Mouse (Mus musculus) CH12.LX (cell line): ENCODE measurements around the gene Mettl22. TPM values are rescaled to one million over a fixed set of nuclear protein-coding genes. Genes with fewer than 3 reads are reported as not detected.

Experiments used
- DNase-seq: peaks from one replicate; pipeline ENCODE4 v3.0.0-alpha.2; 2013; ENCODE audit errors: extremely low read depth
- H3K27ac ChIP-seq: 2 replicates; pipeline ENCODE4 v1.5.1; 2012; ENCODE audit warnings: low read depth, mild to moderate bottlenecking, control low read depth, moderate library complexity; ENCODE audit not compliant: insufficient read depth
- H3K27me3 ChIP-seq: replicated peaks from 2 replicates; pipeline ENCODE3; 2012; ENCODE audit warnings: inconsistent platforms
- H3K36me3 ChIP-seq, 2 experiments: replicated peaks in 1 of 2; 2 replicates each; pipeline versions ENCODE3 to v1.6.1; 2012; ENCODE audit warnings: inconsistent platforms in 1 of 2, low read length in 1 of 2, mild to moderate bottlenecking in 1 of 2, mixed read lengths in 1 of 2, moderate library complexity in 1 of 2; ENCODE audit not compliant: control insufficient read depth in 1 of 2, insufficient read depth in 1 of 2
- H3K4me1 ChIP-seq, 2 experiments: 2 replicates each; pipeline ENCODE4 v1.6.1; 2012; ENCODE audit warnings: inconsistent platforms in 1 of 2, moderate library complexity in 1 of 2; ENCODE audit not compliant: insufficient read depth in 2 of 2, control insufficient read depth in 1 of 2
- H3K4me2 ChIP-seq: 2 replicates; pipeline ENCODE4 v1.6.1; 2012; ENCODE audit warnings: low read depth, mild to moderate bottlenecking, control low read depth; ENCODE audit not compliant: poor library complexity, insufficient read depth, severe bottlenecking
- H3K4me3 ChIP-seq, 3 experiments: fragments of 150-350 bp in 1 of 3; sonication (generic) in 1 of 3; replicated peaks in 1 of 3; 2 replicates each; pipeline versions ENCODE3 to v1.5.1; 2011 to 2012; ENCODE audit warnings: low read depth in 2 of 3, low read length in 2 of 3, mild to moderate bottlenecking in 2 of 3, moderate library complexity in 2 of 3, control low read depth in 1 of 3, improper control_type of control experiment in 1 of 3, inconsistent platforms in 1 of 3, mixed read lengths in 1 of 3; ENCODE audit not compliant: poor library complexity in 1 of 3
- H3K79me2 ChIP-seq: replicated peaks from 2 replicates; pipeline ENCODE4 v1.6.1; 2012; ENCODE audit warnings: mild to moderate bottlenecking, moderate library complexity; ENCODE audit not compliant: control insufficient read depth, poor library complexity, insufficient read depth, severe bottlenecking; ENCODE audit errors: extremely low read depth
- H3K9ac ChIP-seq: 2 replicates; pipeline ENCODE4 v1.6.1; 2012; ENCODE audit warnings: low read depth, mild to moderate bottlenecking, control low read depth, moderate library complexity; ENCODE audit not compliant: insufficient read depth
- H3K9me3 ChIP-seq: replicated peaks from 2 replicates; pipeline ENCODE3; 2012; ENCODE audit warnings: low read length, inconsistent platforms, mixed read lengths
- ELF1 ChIP-seq: IDR thresholded peaks from 2 replicates; pipeline ENCODE4 v1.6.1; 2014; ENCODE audit warnings: low read depth, mild to moderate bottlenecking, inconsistent platforms, low read length, improper control_type of control experiment
- EP300 ChIP-seq: IDR thresholded peaks from 2 replicates; pipeline ENCODE4 v1.6.1; 2011; ENCODE audit warnings: low read length, improper control_type of control experiment
- JUN ChIP-seq: IDR thresholded peaks from 2 replicates; pipeline ENCODE4 v1.6.1; 2011; ENCODE audit warnings: low read depth, mild to moderate bottlenecking, low read length, improper control_type of control experiment, moderate library complexity; ENCODE audit not compliant: insufficient read depth
- MAZ ChIP-seq: IDR thresholded peaks from 2 replicates; pipeline ENCODE4 v1.6.1; 2012; ENCODE audit warnings: low read depth, mild to moderate bottlenecking, inconsistent platforms, low read length, improper control_type of control experiment, moderate library complexity
- MYC ChIP-seq: IDR thresholded peaks from 2 replicates; pipeline ENCODE4 v1.6.1; 2011; ENCODE audit warnings: low read depth, mild to moderate bottlenecking, improper control_type of control experiment, low read length
- NRF1 ChIP-seq: IDR thresholded peaks from 2 replicates; pipeline ENCODE4 v1.6.1; 2014; ENCODE audit warnings: low read depth, mild to moderate bottlenecking, inconsistent platforms, low read length, improper control_type of control experiment, moderate library complexity
- POLR2A ChIP-seq: IDR thresholded peaks from 2 replicates; pipeline ENCODE4 v1.6.1; 2011; ENCODE audit warnings: low read depth, mild to moderate bottlenecking, improper control_type of control experiment, low read length
- RAD21 ChIP-seq: IDR thresholded peaks from 2 replicates; pipeline ENCODE4 v1.6.1; 2011; ENCODE audit warnings: low read depth, mild to moderate bottlenecking, low read length, improper control_type of control experiment, moderate library complexity
- RCOR1 ChIP-seq: conservative IDR thresholded peaks from 2 replicates; pipeline ENCODE4 v1.6.1; 2012; ENCODE audit warnings: low read depth, mild to moderate bottlenecking, inconsistent platforms, low read length, improper control_type of control experiment
- SIN3A ChIP-seq: IDR thresholded peaks from 2 replicates; pipeline ENCODE4 v1.6.1; 2012; ENCODE audit warnings: low read length, improper control_type of control experiment, inconsistent platforms
- SMC3 ChIP-seq: IDR thresholded peaks from 2 replicates; pipeline ENCODE4 v1.6.1; 2011; ENCODE audit warnings: low read depth, low read length, improper control_type of control experiment
- TCF12 ChIP-seq: IDR thresholded peaks from 2 replicates; pipeline ENCODE4 v1.6.1; 2014; ENCODE audit warnings: low read depth, mild to moderate bottlenecking, inconsistent platforms, low read length, improper control_type of control experiment
- UBTF ChIP-seq: IDR thresholded peaks from 2 replicates; pipeline ENCODE4 v1.6.1; 2012; ENCODE audit warnings: low read depth, mild to moderate bottlenecking, inconsistent platforms, low read length, improper control_type of control experiment, moderate library complexity
- USF2 ChIP-seq: conservative IDR thresholded peaks from 2 replicates; pipeline ENCODE4 v1.6.1; 2011; ENCODE audit warnings: low read depth, low read length, improper control_type of control experiment
- ZC3H11A ChIP-seq: IDR thresholded peaks from 2 replicates; pipeline ENCODE4 v1.6.1; 2012; ENCODE audit warnings: low read depth, mild to moderate bottlenecking, inconsistent platforms, low read length, improper control_type of control experiment
- ZMIZ1 ChIP-seq: IDR thresholded peaks from 2 replicates; pipeline ENCODE4 v1.6.1; 2012; ENCODE audit warnings: low read depth, mild to moderate bottlenecking, inconsistent platforms, low read length, improper control_type of control experiment
- ZNF384 ChIP-seq: IDR thresholded peaks from 2 replicates; pipeline ENCODE4 v1.6.1; 2012; ENCODE audit warnings: low read depth, low read length, improper control_type of control experiment, inconsistent platforms
- dilution Hi-C: fragments of 300-500 bp; cut with MboI; formaldehyde crosslinking; loops from 2 replicates; pipeline ENCODE4 v1.14.3; 2020; ENCODE audit warnings: low sequenced_read_pairs; ENCODE audit not compliant: extremely low pct_unique_long_range_greater_than_20kb, extremely low pct_ligation_motif_present
- in situ Hi-C: fragments of 300-500 bp; cut with MboI; formaldehyde crosslinking; loops from 3 replicates; pipeline ENCODE4 v1.14.3; 2019; ENCODE audit warnings: low sequenced_read_pairs, low pct_ligation_motif_present, low pct_unique_long_range_greater_than_20kb, mixed read lengths
- polyA plus RNA-seq: library from polyadenylated mRNA; unstranded; fragments of >175 nt; gene quantifications from 2 replicates; pipeline ENCODE4 v1.2.1, GENCODE M21; 2012; ENCODE audit warnings: low read depth; ENCODE audit not compliant: insufficient read length
- total RNA-seq, 2 experiments: library from RNA; depleted of rRNA; stranded (reverse); fragments of 300-350 nt in 1 of 2; fragments of >200 nt in 1 of 2; gene quantifications; 2 replicates each; pipeline ENCODE4 v1.2.3; 2012 to 2014

The Mettl22 gene
- total and polyA plus RNA-seq, 3 experiments: 27.5 to 64.2 (median 39.4) TPM

- peak; percentile 95 for TF ChIP-seq TCF12
Measured at GRCm38 (mm10) chr16:8470603-8471481, at the start of gene Mettl22 (continued).

GRCm38 (mm10) chr16:8420842-8421241, 49.7 kb upstream of the Mettl22 start:
- Histone ChIP-seq H3K36me3 (no peaks in the 10 kb centered on the region), H3K9me3 (no peaks in the 10 kb centered on the region), H3K9ac (no peak overlapping the region), H3K27ac (no peak overlapping the region), H3K27me3 (peaks cover 92% of the 10 kb centered on the region), H3K4me1 (no peaks in the 10 kb centered on the region), H3K4me2 (no peak overlapping the region), H3K79me2 (no peaks in the 10 kb centered on the region), H3K4me3 (no peak overlapping the region)
- dilution Hi-C loops (no loop called here), in situ Hi-C loops (no loop called here)
- no peak for TF ChIP-seq NRF1
- no peak for TF ChIP-seq RAD21
- no peak for TF ChIP-seq MAZ
- no peak for TF ChIP-seq JUN
- no peak for TF ChIP-seq MYC
- TF ChIP-seq ELF1: no peak
- no peak for TF ChIP-seq ZC3H11A
- no peak for TF ChIP-seq SMC3
- no peak for TF ChIP-seq UBTF
- no peak for DNase-seq

GRCm38 (mm10) chr16:8423626-8424114, 46.9 kb upstream of the Mettl22 start:
- in situ Hi-C loops (no loop called here), dilution Hi-C loops (no loop called here)
- Histone ChIP-seq H3K79me2 (no peaks in the 10 kb centered on the region), H3K9me3 (no peaks in the 10 kb centered on the region), H3K27ac (no peak overlapping the region), H3K36me3 (no peaks in the 10 kb centered on the region), H3K4me2 (no peak overlapping the region), H3K4me1 (no peaks in the 10 kb centered on the region), H3K4me3 (no peak overlapping the region), H3K27me3 (peaks cover 88% of the 10 kb centered on the region), H3K9ac (no peak overlapping the region)
- TF ChIP-seq EP300: no peak
- no peak for TF ChIP-seq RAD21
- no peak for TF ChIP-seq USF2
- no peak for TF ChIP-seq SIN3A
- no peak for TF ChIP-seq POLR2A
- no peak for TF ChIP-seq RCOR1
- TF ChIP-seq ZNF384: no peak
- no peak for TF ChIP-seq ZMIZ1
- no peak for DNase-seq
